Mouse (Mus musculus) intestine, postnatal 0 days (tissue): ENCODE measurements around the gene Rpain. TPM values are rescaled to one million over a fixed set of nuclear protein-coding genes. Genes with fewer than 3 reads are reported as not detected.

ENCODE experiments used
- ATAC-seq: fragments of 200-750 bp; cut with Nextera tagmentation; 2 replicates; pipeline ENCODE4 v1.8.0; 2017; ENCODE audit warnings: mild to moderate bottlenecking, moderate TSS enrichment, moderate library complexity
- H3K27ac ChIP-seq: fragments of 300-500 bp; sonication (generic); 2 replicates; pipeline ENCODE4 v1.5.1; 2014; ENCODE audit warnings: mild to moderate bottlenecking, low read depth, low read length, moderate library complexity
- H3K27me3 ChIP-seq: fragments of 300-500 bp; sonication (generic); replicated peaks from 2 replicates; pipeline ENCODE4 v1.6.1; 2014; ENCODE audit warnings: low read length, mixed read lengths; ENCODE audit not compliant: control insufficient read depth, insufficient read depth
- H3K36me3 ChIP-seq: fragments of 300-500 bp; sonication (generic); 2 replicates; pipeline ENCODE4 v1.6.1; 2014; ENCODE audit warnings: mild to moderate bottlenecking, moderate library complexity; ENCODE audit not compliant: control insufficient read depth, insufficient read depth
- H3K4me1 ChIP-seq: fragments of 300-500 bp; sonication (generic); replicated peaks from 2 replicates; pipeline ENCODE4 v1.6.1; 2014; ENCODE audit warnings: antibody characterized with exemption, low read length, mixed read lengths; ENCODE audit not compliant: control insufficient read depth, insufficient read depth
- H3K4me2 ChIP-seq: fragments of 300-500 bp; sonication (generic); replicated peaks from 2 replicates; pipeline ENCODE4 v1.6.1; 2014; ENCODE audit warnings: low read depth, mild to moderate bottlenecking, moderate library complexity
- H3K4me3 ChIP-seq: fragments of 300-500 bp; sonication (generic); 2 replicates; pipeline ENCODE4 v1.5.1; 2014; ENCODE audit warnings: low read depth, low read length
- H3K9ac ChIP-seq: fragments of 300-500 bp; sonication (generic); 2 replicates; pipeline ENCODE4 v1.6.1; 2014; ENCODE audit warnings: mild to moderate bottlenecking, low read depth, low read length
- H3K9me3 ChIP-seq: fragments of 300-500 bp; sonication (generic); 2 replicates; pipeline ENCODE4 v1.6.1; 2016; ENCODE audit warnings: mixed run types; ENCODE audit not compliant: control insufficient read depth
- CTCF ChIP-seq: sonication (generic); IDR thresholded peaks from 2 replicates; pipeline ENCODE4 v1.5.1; 2016; ENCODE audit warnings: low read depth, mild to moderate bottlenecking, control low read depth, antibody characterized with exemption, moderate library complexity
- WGBS: fragments of 180-500 bp; shearing (Covaris S2); extraction: QIAGEN DNeasy Blood & Tissue Kit; methylation state at CpG from one replicate; pipeline ENCODE4 v1.1.7; 2014; 5-methylcytosine and 5-hydroxymethylcytosine counted together
- polyA plus RNA-seq: library from polyadenylated mRNA; unstranded; fragments of >200 nt; fragmentation: Nextera tagmentation; extraction: Ambion mirVana; gene quantifications from 2 replicates; pipeline ENCODE4 v1.2.1, GENCODE M21; 2015

Rpain gene
- polyA plus RNA-seq, 1 experiment from 2014 or later = 42.8 TPM

- H3K36me3 ChIP-seq = peaks cover 30% of the 10 kb centered on the region
- H3K9me3 ChIP-seq = no peaks in the 10 kb centered on the region
- ATAC-seq = no peak
- no peak overlapping the region for H3K27ac ChIP-seq
- H3K4me1 ChIP-seq = peaks cover 6% of the 10 kb centered on the region
- H3K27me3 ChIP-seq = no peaks in the 10 kb centered on the region
- TF ChIP-seq CTCF = no peak
- 93% methylated on average over 6 of the region's 6 CpGs for WGBS
- H3K9ac ChIP-seq = no peak overlapping the region
- H3K4me2 ChIP-seq = no peak overlapping the region
- H3K4me3 ChIP-seq = no peak overlapping the region
These were observed 37.0 kb downstream of the Rpain start for GRCm38 (mm10) chr11:71007026-71007425.

- 78% methylated on average over 7 of the region's 7 CpGs for WGBS
- no peak for ATAC-seq
- Histone ChIP-seq H3K36me3 (peaks cover 37% of the 10 kb centered on the region), H3K4me1 (peaks cover 5% of the 10 kb centered on the region), H3K4me3 (no peak overlapping the region), H3K4me2 (no peak overlapping the region), H3K9me3 (no peaks in the 10 kb centered on the region), H3K27ac (no peak overlapping the region), H3K27me3 (no peaks in the 10 kb centered on the region), H3K9ac (no peak overlapping the region)
- TF ChIP-seq CTCF = no peak
These were observed 37.8 kb downstream of the Rpain start for GRCm38 (mm10) chr11:71007831-71008230.

GRCm38 (mm10) chr11:71008321-71008720 lies 38.3 kb downstream of the Rpain start:
- no peak for ATAC-seq

GRCm38 (mm10) chr11:71012743-71013142 lies 42.7 kb downstream of the Rpain start:
- no peak for ATAC-seq
- TF ChIP-seq CTCF = no peak
- no peak overlapping the region for H3K9ac ChIP-seq
- no peaks in the 10 kb centered on the region for H3K27me3 ChIP-seq
- no peaks in the 10 kb centered on the region for H3K9me3 ChIP-seq
- H3K4me2 ChIP-seq = no peak overlapping the region
- no peaks in the 10 kb centered on the region for H3K4me1 ChIP-seq
- H3K27ac ChIP-seq = no peak overlapping the region
- H3K36me3 ChIP-seq = peaks cover 54% of the 10 kb centered on the region
- WGBS = 92% methylated on average over 7 of the region's 7 CpGs
- H3K4me3 ChIP-seq = no peak overlapping the region

More at GRCm38 (mm10) chr11:71008321-71008720, 38.3 kb downstream of the Rpain start:
- 0 out of 2 replicates have a peak, but pooled peaks cover under 1% of the 10 kb centered on the region for H3K4me1 ChIP-seq
- WGBS = 85% methylated on average over 3 of the region's 3 CpGs
- H3K27ac ChIP-seq = no peak overlapping the region
- H3K9me3 ChIP-seq = no peaks in the 10 kb centered on the region
- peaks cover 39% of the 10 kb centered on the region for H3K36me3 ChIP-seq
- no peaks in the 10 kb centered on the region for H3K27me3 ChIP-seq
- no peak overlapping the region for H3K4me2 ChIP-seq
- H3K9ac ChIP-seq = no peak overlapping the region
- no peak overlapping the region for H3K4me3 ChIP-seq
- TF ChIP-seq CTCF = no peak

- H3K36me3 ChIP-seq = peaks cover 24% of the 10 kb centered on the region
- no peak overlapping the region for H3K4me3 ChIP-seq
- peaks cover 7% of the 10 kb centered on the region; the same call in 1 of the 2 replicates for H3K4me1 ChIP-seq
- no peak overlapping the region for H3K9ac ChIP-seq
- no peaks in the 10 kb centered on the region for H3K9me3 ChIP-seq
- no peak overlapping the region for H3K27ac ChIP-seq
- 68% methylated on average over 1 of the region's 1 CpGs for WGBS
- no peak for ATAC-seq
- no peaks in the 10 kb centered on the region for H3K27me3 ChIP-seq
- no peak for TF ChIP-seq CTCF
- H3K4me2 ChIP-seq = no peak overlapping the region
These were observed 47.0 kb downstream of the Rpain start for GRCm38 (mm10) chr11:71017051-71017450.

GRCm38 (mm10) chr11:71018416-71019200 lies 48.6 kb downstream of the Rpain start:
- Histone ChIP-seq H3K4me2 (peak overlapping the region; percentile 84), H3K4me3 (peak overlapping the region; percentile 93), H3K36me3 (peaks cover 14% of the 10 kb centered on the region; the same call in 1 of the 2 replicates), H3K27me3 (no peaks in the 10 kb centered on the region), H3K4me1 (peaks cover 7% of the 10 kb centered on the region; the same call in 1 of the 2 replicates), H3K9me3 (no peaks in the 10 kb centered on the region), H3K27ac (no peak overlapping the region), H3K9ac (peak overlapping the region; percentile 80)
- peak; percentile 9 for ATAC-seq
- 3% methylated on average over 28 of the region's 28 CpGs for WGBS
- no peak for TF ChIP-seq CTCF
